Mouse (Mus musculus): Measurements from ENCODE around the gene Olfr175-ps1. TPM values are rescaled to one million over a fixed set of nuclear protein-coding genes. Genes with fewer than 3 reads are reported as not detected.

Olfr175-ps1 gene
- total RNA-seq (2015) (not detected in 2 replicates), total RNA-seq (2017) (not detected in 2 replicates)

- ATAC-seq (ENCODE audit: poor library complexity, severe bottlenecking): no peak
These were observed at the start of gene Olfr175-ps1 for GRCm38 (mm10) chr16:58826732-58827319. Gene Olfr175-ps1 (minus strand): TSS chr16:58826782.

GRCm38 (mm10) chr16:58874668-58875067 lies 48.1 kb upstream of the Olfr175-ps1 start, which contains the start of gene Olfr177:
Gene Olfr177 (minus strand): TSS chr16:58874768.
- ATAC-seq (ENCODE audit: poor library complexity, severe bottlenecking): no peak

- ATAC-seq (ENCODE audit: poor library complexity, severe bottlenecking): no peak
These were observed 34.9 kb upstream of the Olfr175-ps1 start for GRCm38 (mm10) chr16:58861479-58861878.

- no peak for ATAC-seq (ENCODE audit: poor library complexity, severe bottlenecking)
These were observed 33.6 kb upstream of the Olfr175-ps1 start for GRCm38 (mm10) chr16:58860032-58860737.

GRCm38 (mm10) chr16:58800168-58800567 lies 26.4 kb downstream of the Olfr175-ps1 start, which contains the start of gene Olfr173:
Gene Olfr173 (minus strand): TSS chr16:58800268.
- no peak for ATAC-seq (ENCODE audit: poor library complexity, severe bottlenecking)

Other genes starting within 250 kb of the Olfr175-ps1 start
- gene Gm813, start 209.8 kb downstream of the Olfr175-ps1 start, total RNA-seq (2015): not detected in 2 replicates
- not detected in 2 replicates for gene Gm813, start 209.8 kb downstream of the Olfr175-ps1 start, total RNA-seq (2017)
- not detected in 2 replicates for gene E330017A01Rik, start 188.0 kb downstream of the Olfr175-ps1 start, total RNA-seq (2015)
- not detected in 2 replicates for gene E330017A01Rik, start 188.0 kb downstream of the Olfr175-ps1 start, total RNA-seq (2017)
- 36.6 and 50.8 TPM in 2 replicates for gene Cpox, start 156.5 kb downstream of the Olfr175-ps1 start, total RNA-seq (2015)
- 17.7 and 25.5 TPM in 2 replicates for gene Cpox, start 156.5 kb downstream of the Olfr175-ps1 start, total RNA-seq (2017)
- 1.8 and 3.1 TPM in 2 replicates for gene Gpr15, start 107.7 kb downstream of the Olfr175-ps1 start, total RNA-seq (2015)
- 4.2 and 6.7 TPM in 2 replicates for gene Gpr15, start 107.7 kb downstream of the Olfr175-ps1 start, total RNA-seq (2017)
- 65.0 and 74.3 TPM in 2 replicates for gene Cldnd1, start 98.9 kb downstream of the Olfr175-ps1 start, total RNA-seq (2015)
- gene Cldnd1, start 98.9 kb downstream of the Olfr175-ps1 start, total RNA-seq (2017): 16.9 and 25.2 TPM in 2 replicates
- not detected in 2 replicates for gene Olfr172, start 63.6 kb downstream of the Olfr175-ps1 start, total RNA-seq (2015)
- not detected in 2 replicates for gene Olfr172, start 63.6 kb downstream of the Olfr175-ps1 start, total RNA-seq (2017)
- not detected in 2 replicates for gene Olfr173, start 26.5 kb downstream of the Olfr175-ps1 start, total RNA-seq (2015)
- gene Olfr173, start 26.5 kb downstream of the Olfr175-ps1 start, total RNA-seq (2017): not detected in 2 replicates
- gene Olfr177, start 48.0 kb upstream of the Olfr175-ps1 start, total RNA-seq (2015): not detected in 2 replicates
- not detected in 2 replicates for gene Olfr177, start 48.0 kb upstream of the Olfr175-ps1 start, total RNA-seq (2017)
- gene Olfr178, start 65.3 kb upstream of the Olfr175-ps1 start, total RNA-seq (2015): not detected in 2 replicates
- not detected in 2 replicates for gene Olfr178, start 65.3 kb upstream of the Olfr175-ps1 start, total RNA-seq (2017)
- gene Olfr181, start 102.0 kb upstream of the Olfr175-ps1 start, total RNA-seq (2015): not detected in 2 replicates
- gene Olfr181, start 102.0 kb upstream of the Olfr175-ps1 start, total RNA-seq (2017): not detected in 2 replicates
- not detected in 2 replicates for gene Olfr180, start 102.6 kb upstream of the Olfr175-ps1 start, total RNA-seq (2015)
- gene Olfr180, start 102.6 kb upstream of the Olfr175-ps1 start, total RNA-seq (2017): not detected in 2 replicates
- gene Olfr183, start 168.6 kb upstream of the Olfr175-ps1 start, total RNA-seq (2015): not detected in 2 replicates
- not detected in 2 replicates for gene Olfr183, start 168.6 kb upstream of the Olfr175-ps1 start, total RNA-seq (2017)
- not detected in 2 replicates for gene Olfr186, start 203.5 kb upstream of the Olfr175-ps1 start, total RNA-seq (2015)
- not detected in 2 replicates for gene Olfr186, start 203.5 kb upstream of the Olfr175-ps1 start, total RNA-seq (2017)
- not detected in 2 replicates for gene Olfr187, start 213.0 kb upstream of the Olfr175-ps1 start, total RNA-seq (2015)
- gene Olfr187, start 213.0 kb upstream of the Olfr175-ps1 start, total RNA-seq (2017): not detected in 2 replicates

All from megakaryocyte, adult 5-6 weeks (primary cell).